Mouse (Mus musculus) forebrain, embryonic 16.5 days (tissue): ENCODE measurements around the gene Olfr60. TPM values are rescaled to one million over a fixed set of nuclear protein-coding genes. Genes with fewer than 3 reads are reported as not detected.

Experiments used
- ATAC-seq: fragments of 200-750 bp; cut with Nextera tagmentation; 2 replicates; pipeline ENCODE4 v1.8.0; 2017; ENCODE audit warnings: mild to moderate bottlenecking, moderate library complexity
- H3K27ac ChIP-seq: fragments of 300-500 bp; sonication (generic); 2 replicates; pipeline ENCODE4 v1.5.1; 2014; ENCODE audit warnings: low read length, control low read depth
- H3K27me3 ChIP-seq: fragments of 300-500 bp; sonication (generic); replicated peaks from 2 replicates; pipeline ENCODE4 v1.6.1; 2014; ENCODE audit warnings: low read length; ENCODE audit not compliant: control insufficient read depth, insufficient read depth
- H3K36me3 ChIP-seq: fragments of 300-500 bp; sonication (generic); 2 replicates; pipeline ENCODE4 v1.6.1; 2014; ENCODE audit not compliant: control insufficient read depth, insufficient read depth
- H3K4me1 ChIP-seq: fragments of 300-500 bp; sonication (generic); replicated peaks from 2 replicates; pipeline ENCODE4 v1.6.1; 2014; ENCODE audit warnings: low read length; ENCODE audit not compliant: control insufficient read depth, insufficient read depth
- H3K4me2 ChIP-seq: fragments of 300-500 bp; sonication (generic); 2 replicates; pipeline ENCODE4 v1.6.1; 2014; ENCODE audit warnings: mild to moderate bottlenecking, low read length, control low read depth
- H3K4me3 ChIP-seq: fragments of 300-500 bp; sonication (generic); replicated peaks from 2 replicates; pipeline ENCODE4 v1.5.1; 2014; ENCODE audit warnings: mild to moderate bottlenecking, low read length, control low read depth
- H3K9ac ChIP-seq: fragments of 300-500 bp; sonication (generic); replicated peaks from 2 replicates; pipeline ENCODE4 v1.6.1; 2014; ENCODE audit warnings: low read depth, low read length, control low read depth
- H3K9me3 ChIP-seq: fragments of 300-500 bp; sonication (generic); 2 replicates; pipeline ENCODE4 v1.6.1; 2016; ENCODE audit warnings: low read length; ENCODE audit not compliant: control insufficient read depth
- WGBS: fragments of 180-500 bp; shearing (Covaris S2); extraction: QIAGEN DNeasy Blood & Tissue Kit; methylation state at CpG from one replicate; pipeline ENCODE4 v1.1.7; 2014; 5-methylcytosine and 5-hydroxymethylcytosine counted together
- polyA plus RNA-seq: library from polyadenylated mRNA; unstranded; fragments of >200 nt; fragmentation: Nextera tagmentation; extraction: Ambion mirVana; gene quantifications from 2 replicates; pipeline ENCODE4 v1.2.1, GENCODE M21; 2015

The Olfr60 gene
- not detected in 2 replicates for polyA plus RNA-seq

DNA sequence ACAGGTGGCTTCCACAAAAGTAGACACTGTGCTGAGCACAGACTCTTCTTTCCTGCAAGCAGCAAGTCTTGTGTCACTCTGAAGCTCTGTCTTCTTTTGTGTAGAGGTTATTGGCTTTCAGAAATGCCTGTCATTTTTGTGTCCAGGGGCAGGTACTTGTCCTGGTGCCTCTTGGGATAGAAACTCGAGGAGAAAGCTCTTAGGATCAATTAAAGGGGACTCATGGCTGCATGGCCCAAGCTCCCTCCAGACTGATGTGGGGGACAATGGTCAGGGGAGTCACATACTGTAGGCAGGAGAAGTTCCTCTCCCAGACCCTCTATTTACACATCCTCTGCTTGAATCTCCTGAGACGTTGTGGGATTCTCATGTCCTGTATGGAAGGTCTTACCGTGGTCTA, at the start of gene Olfr60:
Olfr60 (minus strand) TSS at position 101 of the 400 bp plus-strand sequence.
- Histone ChIP-seq H3K4me3 (no peak within 1 kb of the TSS), H3K4me2 (no peak within 1 kb of the TSS), H3K9ac (no peak within 1 kb of the TSS), H3K27me3 (no peaks in the 10 kb centered on the region), H3K4me1 (no peaks in the 10 kb centered on the region), H3K9me3 (no peaks in the 10 kb centered on the region), H3K27ac (no peak within 1 kb of the TSS), H3K36me3 (no peaks in the 10 kb centered on the region)
- WGBS: 77% methylated on average over 3 of the region's 3 CpGs
- no peak for ATAC-seq

DNA sequence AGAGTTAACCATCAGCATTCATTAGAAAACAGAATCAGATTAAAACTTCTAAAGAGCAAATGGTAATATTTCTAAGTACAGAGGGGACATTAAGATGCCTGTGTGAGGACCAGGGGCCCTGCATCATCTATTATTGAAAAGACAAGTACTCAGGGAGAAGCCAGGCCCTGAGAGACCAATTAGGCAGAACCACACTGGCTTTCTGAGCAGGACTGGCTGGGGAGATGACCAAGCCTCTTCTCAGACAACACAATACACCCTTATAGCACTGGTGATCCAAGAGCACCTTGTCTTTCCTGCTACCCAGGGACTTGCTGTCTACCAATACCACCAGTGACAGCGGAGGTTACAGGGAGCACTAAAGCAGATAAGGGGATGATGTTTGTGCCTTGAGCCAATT, 41.3 kb upstream of the Olfr60 start, which contains the start of gene Olfr531:
Olfr531 (minus strand) TSS at position 101 of the 400 bp plus-strand sequence.
- H3K27ac ChIP-seq: no peak within 1 kb of the TSS
- no peak within 1 kb of the TSS for H3K4me2 ChIP-seq
- no peak for ATAC-seq
- peaks cover 2% of the 10 kb centered on the region; the same call in 1 of the 2 replicates for H3K9me3 ChIP-seq
- H3K36me3 ChIP-seq: no peaks in the 10 kb centered on the region
- H3K9ac ChIP-seq: no peak within 1 kb of the TSS
- WGBS: 100% methylated on average over 1 of the region's 1 CpGs
- H3K4me3 ChIP-seq: no peak within 1 kb of the TSS
- H3K4me1 ChIP-seq: no peaks in the 10 kb centered on the region
- H3K27me3 ChIP-seq: no peaks in the 10 kb centered on the region

- Histone ChIP-seq H3K27me3 (no peaks in the 10 kb centered on the region), H3K4me3 (no peak overlapping the region), H3K4me2 (no peak overlapping the region), H3K9me3 (no peaks in the 10 kb centered on the region), H3K36me3 (no peaks in the 10 kb centered on the region), H3K4me1 (no peaks in the 10 kb centered on the region), H3K9ac (no peak overlapping the region), H3K27ac (no peak overlapping the region)
- 98% methylated on average over 2 of the region's 2 CpGs for WGBS
- ATAC-seq: no peak
Observed at GRCm38 (mm10) chr7:140376911-140377310, 15.4 kb upstream of the Olfr60 start.

DNA sequence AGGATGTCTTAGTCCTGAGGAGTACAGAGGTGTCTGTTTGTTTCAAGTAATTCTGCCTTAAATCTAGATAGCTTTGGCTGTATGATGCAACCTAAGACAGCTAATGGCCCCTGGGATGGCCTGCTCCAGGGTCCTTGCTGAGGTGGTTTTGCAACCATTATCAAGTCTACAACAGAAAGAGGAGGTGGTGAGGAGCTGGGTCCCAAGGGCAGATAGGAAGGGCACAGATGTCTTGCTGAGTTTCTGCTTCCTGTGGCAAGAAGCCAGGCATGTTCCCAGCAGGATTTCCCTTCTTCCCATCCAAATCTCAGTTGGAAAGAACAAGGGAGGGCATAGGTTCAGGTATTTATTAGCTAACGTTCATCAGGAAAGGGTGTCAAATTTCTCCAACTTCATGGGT, 14.8 kb upstream of the Olfr60 start, which contains the start of gene Olfr530:
Olfr530 (minus strand) TSS at position 101 of the 400 bp plus-strand sequence.
- WGBS: 53% methylated on average over 1 of the region's 1 CpGs
- Histone ChIP-seq H3K27me3 (no peaks in the 10 kb centered on the region), H3K4me1 (no peaks in the 10 kb centered on the region), H3K36me3 (no peaks in the 10 kb centered on the region), H3K9me3 (no peaks in the 10 kb centered on the region), H3K4me3 (no peak within 1 kb of the TSS), H3K27ac (no peak within 1 kb of the TSS), H3K4me2 (no peak within 1 kb of the TSS), H3K9ac (no peak within 1 kb of the TSS)
- ATAC-seq: no peak

- no peaks in the 10 kb centered on the region for H3K27me3 ChIP-seq
- no peak overlapping the region for H3K4me2 ChIP-seq
- no peaks in the 10 kb centered on the region for H3K4me1 ChIP-seq
- no peaks in the 10 kb centered on the region for H3K36me3 ChIP-seq
- WGBS: 81% methylated on average over 4 of the region's 4 CpGs
- H3K9me3 ChIP-seq: no peaks in the 10 kb centered on the region
- no peak overlapping the region for H3K9ac ChIP-seq
- ATAC-seq: no peak
- no peak overlapping the region for H3K4me3 ChIP-seq
- no peak overlapping the region for H3K27ac ChIP-seq
Observed at GRCm38 (mm10) chr7:140374300-140374699, 12.8 kb upstream of the Olfr60 start.

DNA sequence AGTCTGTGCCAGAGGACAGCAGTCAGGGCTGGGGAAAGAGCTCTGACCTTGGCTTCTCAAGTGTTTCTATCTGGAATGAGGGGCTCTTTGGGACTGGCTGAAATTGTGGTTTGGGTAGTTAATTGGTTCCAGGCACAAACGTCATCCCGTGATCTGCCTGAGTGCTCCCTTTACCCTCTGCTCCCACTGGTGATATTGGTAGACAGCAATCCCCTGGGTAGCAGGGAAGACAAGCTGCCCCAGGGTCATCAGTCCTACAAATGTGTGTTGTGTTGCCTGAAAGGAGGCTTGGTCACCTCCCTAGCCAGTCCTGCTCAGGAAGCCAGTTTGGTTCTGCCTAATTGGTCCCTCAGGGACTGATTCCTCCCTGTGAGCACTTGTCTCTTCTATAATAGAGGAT, 27.8 kb downstream of the Olfr60 start, which contains the start of gene Olfr527:
Olfr527 (plus strand) TSS at position 301 of the 400 bp plus-strand sequence.
- H3K27ac ChIP-seq: no peak within 1 kb of the TSS
- H3K4me2 ChIP-seq: no peak within 1 kb of the TSS
- no peaks in the 10 kb centered on the region for H3K4me1 ChIP-seq
- no peak within 1 kb of the TSS for H3K9ac ChIP-seq
- H3K36me3 ChIP-seq: no peaks in the 10 kb centered on the region
- ATAC-seq: no peak
- H3K9me3 ChIP-seq: no peaks in the 10 kb centered on the region
- no peak within 1 kb of the TSS for H3K4me3 ChIP-seq
- no peaks in the 10 kb centered on the region for H3K27me3 ChIP-seq
- WGBS: 88% methylated on average over 2 of the region's 2 CpGs

DNA sequence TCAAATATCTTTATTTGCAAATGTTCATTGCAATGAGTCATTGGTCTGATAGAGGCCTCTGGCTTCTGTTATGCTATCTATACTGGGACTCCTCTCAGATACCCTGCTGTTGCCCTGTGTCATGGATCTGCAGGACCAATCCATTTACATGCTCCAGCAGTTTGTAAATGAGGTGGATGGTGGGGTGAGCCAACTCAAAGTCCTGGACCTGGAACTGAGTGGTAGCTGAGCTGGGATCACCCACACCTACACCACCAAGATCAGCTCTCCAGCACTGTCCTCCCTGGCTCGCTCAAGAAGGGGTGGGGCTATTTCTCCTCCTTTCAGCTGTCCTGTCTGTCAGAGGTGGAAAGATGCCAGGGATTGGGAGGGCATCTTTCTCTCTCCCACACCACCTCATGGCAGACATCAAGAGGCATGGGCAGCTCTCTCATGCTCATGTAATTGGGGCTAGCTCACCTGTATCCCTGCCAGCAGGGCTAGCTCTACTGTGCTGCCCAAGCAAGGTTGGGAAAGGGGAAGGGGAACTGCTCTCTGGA, 31.6 kb downstream of the Olfr60 start:
- Histone ChIP-seq H3K36me3 (no peaks in the 10 kb centered on the region), H3K9ac (no peak overlapping the region), H3K4me1 (no peaks in the 10 kb centered on the region), H3K4me2 (no peak overlapping the region), H3K27me3 (no peaks in the 10 kb centered on the region), H3K9me3 (no peaks in the 10 kb centered on the region), H3K27ac (no peak overlapping the region), H3K4me3 (no peak overlapping the region)
- 30% methylated on average over 1 of the region's 1 CpGs for WGBS
- no peak for ATAC-seq

DNA sequence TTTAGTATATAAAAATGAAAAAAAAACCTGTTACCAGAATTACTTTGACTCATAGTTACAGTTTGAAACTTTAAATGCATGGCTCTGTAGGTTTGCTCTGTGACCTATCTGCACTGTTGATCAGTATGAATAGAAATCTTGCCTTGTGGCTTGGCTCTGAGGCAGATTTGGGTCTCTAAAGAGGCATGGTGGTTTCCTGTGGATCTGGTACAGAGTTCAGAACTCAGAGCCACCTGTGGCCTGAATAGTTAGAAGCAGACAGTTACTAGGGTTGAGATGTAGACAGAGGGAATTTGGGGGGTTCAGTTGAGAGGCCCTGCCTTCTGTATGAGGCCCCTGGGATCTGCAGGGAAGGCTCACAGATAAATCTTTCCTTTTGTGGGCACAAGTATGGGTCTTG, 40.3 kb downstream of the Olfr60 start:
- no peak overlapping the region for H3K9ac ChIP-seq
- no peaks in the 10 kb centered on the region for H3K9me3 ChIP-seq
- no peak overlapping the region for H3K4me3 ChIP-seq
- no peak overlapping the region for H3K27ac ChIP-seq
- H3K4me1 ChIP-seq: no peaks in the 10 kb centered on the region
- H3K4me2 ChIP-seq: no peak overlapping the region
- no peaks in the 10 kb centered on the region for H3K27me3 ChIP-seq
- no peak for ATAC-seq
- H3K36me3 ChIP-seq: no peaks in the 10 kb centered on the region

DNA sequence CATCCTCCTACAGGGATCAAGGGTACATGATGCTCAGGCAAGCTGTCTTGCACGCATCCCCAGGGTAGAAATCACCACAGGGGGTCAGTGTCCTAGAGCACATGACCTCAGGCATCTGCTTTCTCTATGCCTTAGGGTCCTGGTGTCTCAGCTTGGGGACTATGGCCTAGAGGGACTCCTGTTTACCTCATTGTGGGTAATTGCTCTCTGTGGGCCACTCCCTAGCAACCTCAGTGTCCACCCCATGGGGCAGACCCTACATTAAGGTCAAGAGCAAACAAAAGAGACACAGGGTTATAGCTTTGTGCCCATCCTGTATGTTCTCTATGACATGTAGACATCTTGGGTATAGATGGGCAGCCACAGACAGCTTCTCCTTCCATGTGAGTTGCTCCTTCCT, 40.9 kb downstream of the Olfr60 start, which contains the start of gene Olfr525:
Olfr525 (plus strand) TSS at position 301 of the 400 bp plus-strand sequence.
- Histone ChIP-seq H3K36me3 (no peaks in the 10 kb centered on the region), H3K9ac (no peak within 1 kb of the TSS), H3K27ac (no peak within 1 kb of the TSS), H3K27me3 (no peaks in the 10 kb centered on the region), H3K4me2 (no peak within 1 kb of the TSS), H3K9me3 (no peaks in the 10 kb centered on the region), H3K4me3 (no peak within 1 kb of the TSS), H3K4me1 (no peaks in the 10 kb centered on the region)
- WGBS: 64% methylated on average over 1 of the region's 1 CpGs
- ATAC-seq: no peak
